In genomic region chr2:31761585-31761984, GRCm38 (mm10) we compare ENCODE assay signal across 8 mouse cellular contexts. TPM values are rescaled to one million over a fixed set of nuclear protein-coding genes. Genes with fewer than 3 reads are reported as not detected.
DNase-seq lines count a peak whose midpoint lies in the region; ATAC-seq lines count a peak whose summit lies in the region.

No protein-coding gene starts in this region.

- peak overlapping the region; percentile 98 for H3K9ac ChIP-seq in neural tube, embryonic 11.5 days (ENCODE audit: low read length)
- H3K9ac ChIP-seq in heart, embryonic 13.5 days, result peak overlapping the region; percentile 93
- H3K9ac ChIP-seq in liver, embryonic 12.5 days, result no peak overlapping the region
- peak overlapping the region; percentile 99 for H3K9ac ChIP-seq in stomach, embryonic 14.5 days (replicated peaks; ENCODE audit: low read depth, low read length)

- H3K27ac ChIP-seq in neural tube, embryonic 11.5 days (ENCODE audit: low read depth, low read length), result no peak overlapping the region
- peak overlapping the region; percentile 96 for H3K27ac ChIP-seq in heart, embryonic 13.5 days (replicated peaks)
- H3K27ac ChIP-seq in liver, embryonic 12.5 days, result 0 out of 2 replicates have a peak overlapping the region, but pooled peaks have one; percentile 7
- peak overlapping the region; percentile 97; the same call in 1 of the 2 replicates for H3K27ac ChIP-seq in stomach, embryonic 14.5 days (ENCODE audit: low read length)

- no peaks in the 10 kb centered on the region for H3K27me3 ChIP-seq in neural tube, embryonic 11.5 days (ENCODE audit: control insufficient read depth, insufficient read depth, low read length)
- no peaks in the 10 kb centered on the region for H3K27me3 ChIP-seq in heart, embryonic 13.5 days (replicated peaks)
- no peaks in the 10 kb centered on the region for H3K27me3 ChIP-seq in liver, embryonic 12.5 days (replicated peaks)
- H3K27me3 ChIP-seq in stomach, embryonic 14.5 days (ENCODE audit: control insufficient read depth, insufficient read depth, low read length), result no peaks in the 10 kb centered on the region

- H3K4me1 ChIP-seq in neural tube, embryonic 11.5 days (ENCODE audit: control insufficient read depth, insufficient read depth, low read length), result peaks cover 39% of the 10 kb centered on the region
- peaks cover 80% of the 10 kb centered on the region for H3K4me1 ChIP-seq in heart, embryonic 13.5 days
- H3K4me1 ChIP-seq in liver, embryonic 12.5 days, result peaks cover 72% of the 10 kb centered on the region
- H3K4me1 ChIP-seq in stomach, embryonic 14.5 days (ENCODE audit: control insufficient read depth, insufficient read depth, low read length), result peaks cover 36% of the 10 kb centered on the region

- no peaks in the 10 kb centered on the region for H3K36me3 ChIP-seq in neural tube, embryonic 11.5 days (ENCODE audit: control insufficient read depth, insufficient read depth, low read length)
- H3K36me3 ChIP-seq in heart, embryonic 13.5 days, result peaks cover 4% of the 10 kb centered on the region; the same call in 1 of the 2 replicates
- H3K36me3 ChIP-seq in liver, embryonic 12.5 days, result no peaks in the 10 kb centered on the region
- peaks cover 3% of the 10 kb centered on the region; the same call in 1 of the 2 replicates for H3K36me3 ChIP-seq in stomach, embryonic 14.5 days (ENCODE audit: control insufficient read depth, insufficient read depth, low read length)

- intact Hi-C loops in left cerebral cortex, postnatal 36 days (cut with DNase I), result no loop called here

- DNase-seq in neural tube, embryonic 11.5 days (ENCODE audit: low spot score), result no peak
- no peak for DNase-seq in neural tube, embryonic 10.5 days (ENCODE audit: extremely low spot score, low spot score)
- no peak for DNase-seq in layer of hippocampus, adult 18-20 months (ENCODE audit: low spot score in 2 of 2)
- DNase-seq in left cerebral cortex, postnatal 36 days (ENCODE audit: low spot score in 2 of 2), result no peak
- no peak for DNase-seq in frontal cortex, postnatal 36 days (ENCODE audit: low spot score in 2 of 2)

- H3K4me3 ChIP-seq in neural tube, embryonic 11.5 days (ENCODE audit: low read depth, low read length), result peak overlapping the region; percentile 91
- peak overlapping the region; percentile 77 for H3K4me3 ChIP-seq in heart, embryonic 13.5 days
- H3K4me3 ChIP-seq in liver, embryonic 12.5 days, result peak overlapping the region; percentile 71
- H3K4me3 ChIP-seq in stomach, embryonic 14.5 days (ENCODE audit: low read depth, low read length), result peak overlapping the region; percentile 99

- no peaks in the 10 kb centered on the region for H3K9me3 ChIP-seq in neural tube, embryonic 11.5 days (ENCODE audit: control insufficient read depth, low read length)
- no peaks in the 10 kb centered on the region for H3K9me3 ChIP-seq in heart, embryonic 13.5 days
- H3K9me3 ChIP-seq in liver, embryonic 12.5 days (replicated peaks), result no peaks in the 10 kb centered on the region
- no peaks in the 10 kb centered on the region for H3K9me3 ChIP-seq in stomach, embryonic 14.5 days (ENCODE audit: control insufficient read depth, low read depth, low read length)

- WGBS in neural tube, embryonic 11.5 days, result 3% methylated on average over 4 of the region's 4 CpGs
- WGBS in heart, embryonic 13.5 days, result 8% methylated on average over 4 of the region's 4 CpGs
- WGBS in liver, embryonic 12.5 days (ENCODE audit: insufficient replicate concordance), result 36% methylated on average over 4 of the region's 4 CpGs
- 3% methylated on average over 4 of the region's 4 CpGs for WGBS in stomach, embryonic 14.5 days

- peak overlapping the region; percentile 92 for H3K4me2 ChIP-seq in neural tube, embryonic 11.5 days (ENCODE audit: low read depth)
- H3K4me2 ChIP-seq in heart, embryonic 13.5 days, result peak overlapping the region; percentile 95
- peak overlapping the region; percentile 90 for H3K4me2 ChIP-seq in liver, embryonic 12.5 days
- H3K4me2 ChIP-seq in stomach, embryonic 14.5 days (replicated peaks; ENCODE audit: low read depth, low read length), result peak overlapping the region; percentile 89

- ATAC-seq in neural tube, embryonic 11.5 days (ENCODE audit: insufficient read depth, low FRiP score, low TSS enrichment), result no peak
- ATAC-seq in heart, embryonic 13.5 days (ENCODE audit: extremely low read depth, insufficient number of reproducible peaks, low FRiP score, low TSS enrichment), result no peak
- no peak for ATAC-seq in liver, embryonic 12.5 days
- ATAC-seq in stomach, embryonic 14.5 days (ENCODE audit: insufficient number of reproducible peaks, insufficient read depth, low FRiP score, low read depth), result no peak

RNA-seq across cellular contexts. Expression of gene Qrfp, which starts 48.8 kb away (rescaled TPM):
- polyA plus RNA-seq in neural tube, embryonic 11.5 days (2014; fragmentation: Nextera tagmentation; extraction: Ambion mirVana), result 0.09 and 0.31 TPM in 2 replicates
- 0.05 and 0.09 TPM in 2 replicates for polyA plus RNA-seq in heart, embryonic 13.5 days (2015; fragmentation: Nextera tagmentation; extraction: Ambion mirVana)
- polyA plus RNA-seq in liver, embryonic 12.5 days (2016; fragmentation: Nextera tagmentation; extraction: Ambion mirVana), result 0.04 and 0.06 TPM in 2 replicates
- polyA plus RNA-seq in stomach, embryonic 14.5 days (2014; fragmentation: Nextera tagmentation; extraction: Ambion mirVana), result 0.11 and 0.25 TPM in 2 replicates
- total RNA-seq in layer of hippocampus, adult 18-20 months (2021), result not detected
- not detected for total RNA-seq in left cerebral cortex, postnatal 36 days (2021)
